Mouse (Mus musculus): Measurements from ENCODE around the gene Itgb1bp1. TPM values are rescaled to one million over a fixed set of nuclear protein-coding genes. Genes with fewer than 3 reads are reported as not detected.
A peak's percentile ranks its signal among the peaks of the same experiment; 100 is the strongest.

Gene Itgb1bp1
- polyA plus RNA-seq, 1 experiment from 2014 or later, result 48.7 TPM

- 96% methylated on average over 11 of the region's 11 CpGs for WGBS
- H3K9ac ChIP-seq (ENCODE audit: low read length), result no peak overlapping the region
- no peak overlapping the region for H3K4me2 ChIP-seq (ENCODE audit: low read length)
- H3K4me1 ChIP-seq (replicated peaks; ENCODE audit: control insufficient read depth, insufficient read depth, low read length), result no peaks in the 10 kb centered on the region
- ATAC-seq (replicated peaks; ENCODE audit: low FRiP score, low TSS enrichment, low read depth) (no peak), DNase-seq (ENCODE audit: low spot score) (no peak)
- no peak overlapping the region for H3K4me3 ChIP-seq (ENCODE audit: low read depth, low read length)
- no peaks in the 10 kb centered on the region for H3K27me3 ChIP-seq (replicated peaks; ENCODE audit: control insufficient read depth, insufficient read depth, low read length)
- peaks cover 36% of the 10 kb centered on the region for H3K36me3 ChIP-seq (ENCODE audit: control insufficient read depth, insufficient read depth, low read length)
- H3K9me3 ChIP-seq (ENCODE audit: control insufficient read depth, low read length), result no peaks in the 10 kb centered on the region
- no peak overlapping the region for H3K27ac ChIP-seq (ENCODE audit: low read depth)
Observed at GRCm38 (mm10) chr12:21244375-21244960, 41.6 kb downstream of the Itgb1bp1 start.

- Histone ChIP-seq H3K27ac (ENCODE audit: low read depth) (no peak overlapping the region), H3K4me1 (replicated peaks; ENCODE audit: control insufficient read depth, insufficient read depth, low read length) (no peaks in the 10 kb centered on the region), H3K36me3 (ENCODE audit: control insufficient read depth, insufficient read depth, low read length) (peaks cover 46% of the 10 kb centered on the region), H3K9ac (ENCODE audit: low read length) (no peak overlapping the region), H3K4me2 (ENCODE audit: low read length) (no peak overlapping the region), H3K4me3 (ENCODE audit: low read depth, low read length) (no peak overlapping the region), H3K27me3 (replicated peaks; ENCODE audit: control insufficient read depth, insufficient read depth, low read length) (no peaks in the 10 kb centered on the region), H3K9me3 (ENCODE audit: control insufficient read depth, low read length) (no peaks in the 10 kb centered on the region)
- WGBS, result 86% methylated on average over 3 of the region's 3 CpGs
- DNase-seq (ENCODE audit: low spot score), result no peak
- no peak for ATAC-seq (replicated peaks; ENCODE audit: low FRiP score, low TSS enrichment, low read depth)
Observed at GRCm38 (mm10) chr12:21241965-21242364, 44.1 kb downstream of the Itgb1bp1 start.

- H3K4me1 ChIP-seq (replicated peaks; ENCODE audit: control insufficient read depth, insufficient read depth, low read length), result no peaks in the 10 kb centered on the region
- no peaks in the 10 kb centered on the region for H3K27me3 ChIP-seq (replicated peaks; ENCODE audit: control insufficient read depth, insufficient read depth, low read length)
- no peak overlapping the region for H3K4me3 ChIP-seq (ENCODE audit: low read depth, low read length)
- H3K36me3 ChIP-seq (ENCODE audit: control insufficient read depth, insufficient read depth, low read length), result peaks cover 51% of the 10 kb centered on the region
- H3K9me3 ChIP-seq (ENCODE audit: control insufficient read depth, low read length), result no peaks in the 10 kb centered on the region
- no peak overlapping the region for H3K4me2 ChIP-seq (ENCODE audit: low read length)
- no peak overlapping the region for H3K9ac ChIP-seq (ENCODE audit: low read length)
- WGBS, result 88% methylated on average over 2 of the region's 2 CpGs
- ATAC-seq (replicated peaks; ENCODE audit: low FRiP score, low TSS enrichment, low read depth), result no peak
- DNase-seq (ENCODE audit: low spot score), result no peak
- H3K27ac ChIP-seq (ENCODE audit: low read depth), result no peak overlapping the region
Observed at GRCm38 (mm10) chr12:21234560-21234959, 51.5 kb downstream of the Itgb1bp1 start.

- no peaks in the 10 kb centered on the region for H3K27me3 ChIP-seq (replicated peaks; ENCODE audit: control insufficient read depth, insufficient read depth, low read length)
- no peaks in the 10 kb centered on the region for H3K4me1 ChIP-seq (replicated peaks; ENCODE audit: control insufficient read depth, insufficient read depth, low read length)
- H3K4me2 ChIP-seq (ENCODE audit: low read length), result no peak overlapping the region
- DNase-seq (ENCODE audit: low spot score) (no peak), ATAC-seq (replicated peaks; ENCODE audit: low FRiP score, low TSS enrichment, low read depth) (no peak)
- WGBS, result 93% methylated on average over 7 of the region's 7 CpGs
- H3K36me3 ChIP-seq (ENCODE audit: control insufficient read depth, insufficient read depth, low read length), result peaks cover 43% of the 10 kb centered on the region
- no peak overlapping the region for H3K9ac ChIP-seq (ENCODE audit: low read length)
- no peak overlapping the region for H3K27ac ChIP-seq (ENCODE audit: low read depth)
- H3K9me3 ChIP-seq (ENCODE audit: control insufficient read depth, low read length), result no peaks in the 10 kb centered on the region
- H3K4me3 ChIP-seq (ENCODE audit: low read depth, low read length), result no peak overlapping the region
Observed at GRCm38 (mm10) chr12:21233727-21234126, 52.4 kb downstream of the Itgb1bp1 start.

- DNase-seq (ENCODE audit: low spot score) (no peak), ATAC-seq (replicated peaks; ENCODE audit: low FRiP score, low TSS enrichment, low read depth) (no peak)
- Histone ChIP-seq H3K27ac (ENCODE audit: low read depth) (no peak overlapping the region), H3K4me1 (replicated peaks; ENCODE audit: control insufficient read depth, insufficient read depth, low read length) (peaks cover 8% of the 10 kb centered on the region; the same call in 1 of the 2 replicates), H3K4me2 (ENCODE audit: low read length) (no peak overlapping the region), H3K36me3 (ENCODE audit: control insufficient read depth, insufficient read depth, low read length) (peaks cover 21% of the 10 kb centered on the region), H3K4me3 (ENCODE audit: low read depth, low read length) (no peak overlapping the region), H3K9ac (ENCODE audit: low read length) (no peak overlapping the region), H3K9me3 (ENCODE audit: control insufficient read depth, low read length) (no peaks in the 10 kb centered on the region), H3K27me3 (replicated peaks; ENCODE audit: control insufficient read depth, insufficient read depth, low read length) (no peaks in the 10 kb centered on the region)
- 64% methylated on average over 17 of the region's 17 CpGs for WGBS
Observed at GRCm38 (mm10) chr12:21229076-21229918, 56.8 kb downstream of the Itgb1bp1 start.

GRCm38 (mm10) chr12:21228650-21229049 lies 57.4 kb downstream of the Itgb1bp1 start:
- ATAC-seq (replicated peaks; ENCODE audit: low FRiP score, low TSS enrichment, low read depth) (no peak), DNase-seq (ENCODE audit: low spot score) (no peak)
- Histone ChIP-seq H3K4me2 (ENCODE audit: low read length) (no peak overlapping the region), H3K4me1 (replicated peaks; ENCODE audit: control insufficient read depth, insufficient read depth, low read length) (peaks cover 8% of the 10 kb centered on the region; the same call in 1 of the 2 replicates), H3K36me3 (ENCODE audit: control insufficient read depth, insufficient read depth, low read length) (peaks cover 27% of the 10 kb centered on the region), H3K9me3 (ENCODE audit: control insufficient read depth, low read length) (no peaks in the 10 kb centered on the region), H3K9ac (ENCODE audit: low read length) (no peak overlapping the region), H3K27me3 (replicated peaks; ENCODE audit: control insufficient read depth, insufficient read depth, low read length) (no peaks in the 10 kb centered on the region), H3K4me3 (ENCODE audit: low read depth, low read length) (no peak overlapping the region), H3K27ac (ENCODE audit: low read depth) (no peak overlapping the region)
- WGBS, result 93% methylated on average over 4 of the region's 4 CpGs

GRCm38 (mm10) chr12:21227076-21227980 lies 58.8 kb downstream of the Itgb1bp1 start:
- no peaks in the 10 kb centered on the region for H3K27me3 ChIP-seq (replicated peaks; ENCODE audit: control insufficient read depth, insufficient read depth, low read length)
- DNase-seq (ENCODE audit: low spot score) (no peak), ATAC-seq (replicated peaks; ENCODE audit: low FRiP score, low TSS enrichment, low read depth) (peak; percentile 56)
- H3K9ac ChIP-seq (ENCODE audit: low read length), result no peak overlapping the region
- peaks cover 8% of the 10 kb centered on the region; the same call in 1 of the 2 replicates for H3K4me1 ChIP-seq (replicated peaks; ENCODE audit: control insufficient read depth, insufficient read depth, low read length)
- H3K9me3 ChIP-seq (ENCODE audit: control insufficient read depth, low read length), result no peaks in the 10 kb centered on the region
- H3K4me3 ChIP-seq (ENCODE audit: low read depth, low read length), result no peak overlapping the region
- peaks cover 25% of the 10 kb centered on the region for H3K36me3 ChIP-seq (ENCODE audit: control insufficient read depth, insufficient read depth, low read length)
- H3K4me2 ChIP-seq (ENCODE audit: low read length), result no peak overlapping the region
- WGBS, result 61% methylated on average over 6 of the region's 6 CpGs
- H3K27ac ChIP-seq (ENCODE audit: low read depth), result no peak overlapping the region

GRCm38 (mm10) chr12:21226316-21226715 lies 59.8 kb downstream of the Itgb1bp1 start:
- Histone ChIP-seq H3K36me3 (ENCODE audit: control insufficient read depth, insufficient read depth, low read length) (peaks cover 20% of the 10 kb centered on the region), H3K4me3 (ENCODE audit: low read depth, low read length) (no peak overlapping the region), H3K27ac (ENCODE audit: low read depth) (no peak overlapping the region), H3K4me2 (ENCODE audit: low read length) (no peak overlapping the region), H3K27me3 (replicated peaks; ENCODE audit: control insufficient read depth, insufficient read depth, low read length) (no peaks in the 10 kb centered on the region), H3K9me3 (ENCODE audit: control insufficient read depth, low read length) (no peaks in the 10 kb centered on the region), H3K9ac (ENCODE audit: low read length) (no peak overlapping the region), H3K4me1 (replicated peaks; ENCODE audit: control insufficient read depth, insufficient read depth, low read length) (peaks cover 8% of the 10 kb centered on the region; the same call in 1 of the 2 replicates)
- DNase-seq (ENCODE audit: low spot score) (no peak), ATAC-seq (replicated peaks; ENCODE audit: low FRiP score, low TSS enrichment, low read depth) (no peak)
- WGBS, result 86% methylated on average over 9 of the region's 9 CpGs
